Mouse (Mus musculus) bone marrow macrophage, adult 2 months (primary cell): ENCODE results near the gene Cdkl3.

Experiments
- CTCF ChIP-seq: IDR thresholded peaks from 2 replicates; pipeline ENCODE4 v1.5.1; 2012; ENCODE audit warnings: low read depth, mild to moderate bottlenecking, low read length, moderate library complexity
- POLR2A ChIP-seq: IDR thresholded peaks from 2 replicates; pipeline ENCODE4 v1.6.1; 2012; ENCODE audit warnings: mild to moderate bottlenecking, low read depth, low read length, borderline replicate concordance

GRCm38 (mm10) chr11:52130451-52131068, 126.5 kb downstream of the Cdkl3 start:
- TF ChIP-seq CTCF (no peak), POLR2A (no peak)
